Mouse (Mus musculus): ENCODE data around the gene Hdac11.

Hdac11 gene

GRCm38 (mm10) chr6:91171396-91171895, 15.0 kb downstream of the Hdac11 start:
- DNase-seq (ENCODE audit: low spot score) = no peak

- no peak for DNase-seq (ENCODE audit: low spot score)
Observed at GRCm38 (mm10) chr6:91172381-91172780, 15.9 kb downstream of the Hdac11 start.

- peak; percentile 73 for DNase-seq (ENCODE audit: low spot score)
Observed at GRCm38 (mm10) chr6:91173221-91173880, 16.9 kb downstream of the Hdac11 start.

GRCm38 (mm10) chr6:91174211-91174610, 17.7 kb downstream of the Hdac11 start:
- no peak for DNase-seq (ENCODE audit: low spot score)

- DNase-seq (ENCODE audit: low spot score) = no peak
Observed at GRCm38 (mm10) chr6:91180767-91181171, 24.3 kb downstream of the Hdac11 start.

- no peak for DNase-seq (ENCODE audit: low spot score)
Observed at GRCm38 (mm10) chr6:91181320-91181719, 24.9 kb downstream of the Hdac11 start.

GRCm38 (mm10) chr6:91182075-91182490, 25.6 kb downstream of the Hdac11 start:
- DNase-seq (ENCODE audit: low spot score) = no peak

- DNase-seq (ENCODE audit: low spot score) = no peak
Observed at GRCm38 (mm10) chr6:91183041-91183440, 26.6 kb downstream of the Hdac11 start.

GRCm38 (mm10) chr6:91183980-91184379, 27.5 kb downstream of the Hdac11 start:
- no peak for DNase-seq (ENCODE audit: low spot score)

GRCm38 (mm10) chr6:91184776-91185175, 28.3 kb downstream of the Hdac11 start:
- DNase-seq (ENCODE audit: low spot score) = no peak

GRCm38 (mm10) chr6:91185502-91185901, 29.0 kb downstream of the Hdac11 start:
- DNase-seq (ENCODE audit: low spot score) = no peak

GRCm38 (mm10) chr6:91186161-91186931, 29.9 kb downstream of the Hdac11 start:
- peak; percentile 28 for DNase-seq (ENCODE audit: low spot score)

- DNase-seq (ENCODE audit: low spot score) = no peak
Observed at GRCm38 (mm10) chr6:91186934-91187333, 30.5 kb downstream of the Hdac11 start.

- no peak for DNase-seq (ENCODE audit: low spot score)
Observed at GRCm38 (mm10) chr6:91187871-91188270, 31.4 kb downstream of the Hdac11 start.

GRCm38 (mm10) chr6:91189971-91190370, 33.5 kb downstream of the Hdac11 start:
- DNase-seq (ENCODE audit: low spot score) = no peak

GRCm38 (mm10) chr6:91191465-91191864, 35.0 kb downstream of the Hdac11 start:
- DNase-seq (ENCODE audit: low spot score) = no peak

- DNase-seq (ENCODE audit: low spot score) = no peak
Observed at GRCm38 (mm10) chr6:91192421-91192820, 36.0 kb downstream of the Hdac11 start.

- no peak for DNase-seq (ENCODE audit: low spot score)
Observed at GRCm38 (mm10) chr6:91192851-91193545, 36.5 kb downstream of the Hdac11 start.

- DNase-seq (ENCODE audit: low spot score) = no peak
Observed at GRCm38 (mm10) chr6:91198456-91198855, 42.0 kb downstream of the Hdac11 start.

GRCm38 (mm10) chr6:91200429-91201188, 44.1 kb downstream of the Hdac11 start:
- peak; percentile 23 for DNase-seq (ENCODE audit: low spot score)

- DNase-seq (ENCODE audit: low spot score) = no peak
Observed at GRCm38 (mm10) chr6:91201881-91202341, 45.4 kb downstream of the Hdac11 start.

- no peak for DNase-seq (ENCODE audit: low spot score)
Observed at GRCm38 (mm10) chr6:91202571-91202970, 46.1 kb downstream of the Hdac11 start.

Data from retina, embryonic 14.5 days (tissue).